Mouse (Mus musculus): ENCODE data around the gene Krt72. TPM values are rescaled to one million over a fixed set of nuclear protein-coding genes. Genes with fewer than 3 reads are reported as not detected.

The Krt72 gene
- not detected for total RNA-seq (2021)
- long read RNA-seq, experiment 1, result 0 reads
- long read RNA-seq, experiment 2, result 0 reads

- intact Hi-C loops (cut with DNase I), result no loop called here
Observed at GRCm38 (mm10) chr15:101786360-101786759, at the start of gene Krt72. TSS of gene Krt72 (minus strand) at chr15:101786460.

DNA sequence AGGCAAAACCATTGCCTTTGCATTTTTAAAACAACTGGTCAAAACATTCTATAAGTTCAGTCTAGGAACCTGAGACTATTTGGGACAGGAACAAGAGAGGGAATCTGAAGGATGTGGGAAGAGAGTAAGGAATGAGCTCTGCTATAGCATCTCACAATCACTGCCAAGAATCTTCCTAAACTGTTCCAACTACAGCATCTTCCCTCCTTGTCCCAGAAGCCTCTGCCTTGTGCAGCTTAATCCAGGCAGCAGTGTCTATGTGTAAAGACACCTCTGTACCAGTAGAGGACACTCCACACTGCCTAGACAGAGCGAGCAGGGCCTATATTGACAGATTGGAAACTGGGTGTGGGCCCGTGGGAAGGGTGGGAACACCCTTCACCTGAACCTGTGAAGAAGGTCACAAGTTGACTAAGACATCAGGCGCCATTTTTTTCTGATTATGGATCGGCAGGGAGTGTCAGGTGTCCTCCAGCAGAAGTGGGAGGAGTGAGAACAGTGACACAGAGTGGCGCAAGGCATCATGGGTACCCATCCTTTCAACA is 48.6 kb upstream of the Krt72 start:
- DNase-seq, result no peak
- intact Hi-C loops (cut with DNase I), result no loop called here

More at GRCm38 (mm10) chr15:101786360-101786759, at the start of gene Krt72:
- no peak for DNase-seq

DNA sequence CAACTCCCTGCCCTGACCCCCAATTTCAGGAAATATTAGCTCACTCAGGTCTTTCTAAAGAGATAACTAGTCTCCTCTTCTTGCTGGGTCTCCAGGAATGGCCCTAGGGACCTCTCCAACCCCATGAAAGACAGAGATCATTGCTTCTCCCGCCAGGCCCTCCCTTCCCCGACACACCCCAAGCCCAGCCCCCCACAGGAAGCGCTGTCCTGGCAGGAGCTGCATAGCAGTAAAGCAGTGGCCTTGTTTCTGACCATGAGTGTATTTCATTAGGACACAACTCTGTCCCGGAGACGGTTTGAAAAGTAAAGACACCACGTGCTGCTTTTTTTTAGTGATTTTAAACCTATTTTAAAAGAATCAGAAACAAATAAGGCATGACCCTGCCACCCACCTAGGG is 46.9 kb upstream of the Krt72 start:
- intact Hi-C loops (cut with DNase I), result no loop called here
- DNase-seq, result no peak

GRCm38 (mm10) chr15:101829441-101829840 is 43.2 kb upstream of the Krt72 start:
- intact Hi-C loops (cut with DNase I), result no loop called here
- DNase-seq, result no peak

- intact Hi-C loops (cut with DNase I), result no loop called here
- no peak for DNase-seq
Observed at GRCm38 (mm10) chr15:101821786-101822185, 35.5 kb upstream of the Krt72 start.

- DNase-seq, result no peak
- intact Hi-C loops (cut with DNase I), result no loop called here
Observed at GRCm38 (mm10) chr15:101817875-101818274, 31.6 kb upstream of the Krt72 start, which contains the start of gene Krt2. TSS of gene Krt2 (minus strand) at chr15:101818169.

GRCm38 (mm10) chr15:101803052-101803822 is 17.0 kb upstream of the Krt72 start:
- DNase-seq, result no peak
- intact Hi-C loops (cut with DNase I), result no loop called here

- DNase-seq, result no peak
- intact Hi-C loops (cut with DNase I), result no loop called here
Observed at GRCm38 (mm10) chr15:101802296-101802835, 16.1 kb upstream of the Krt72 start, which contains the start of gene Krt73. TSS of gene Krt73 (minus strand) at chr15:101802346.

GRCm38 (mm10) chr15:101790867-101791266 is 4.6 kb upstream of the Krt72 start:
- intact Hi-C loops (cut with DNase I), result no loop called here

DNA sequence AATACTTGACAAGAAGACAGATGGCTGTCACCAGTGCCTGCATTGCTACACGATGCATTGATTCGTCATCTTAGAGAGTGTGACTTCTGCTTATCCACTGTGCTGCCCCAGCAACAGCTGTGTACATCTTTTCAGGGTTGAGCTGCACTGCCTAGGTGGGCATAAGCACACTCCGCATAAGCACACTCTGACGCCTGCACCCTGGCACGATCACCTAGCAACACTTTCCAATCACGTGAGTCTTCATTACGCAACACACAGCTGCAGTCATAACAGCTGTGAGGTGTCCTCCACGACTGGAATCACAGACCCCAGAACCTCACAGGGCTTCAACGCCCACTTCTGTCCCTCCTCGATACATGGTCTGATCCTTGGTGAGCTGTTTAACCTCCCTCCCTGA is 12.8 kb downstream of the Krt72 start:
- intact Hi-C loops (cut with DNase I), result loop anchor here (2.0 kb wide), 3 partner anchors 253 to 435 kb away; no protein-coding TSS in a partner anchor
- DNase-seq, result no peak

More at GRCm38 (mm10) chr15:101790867-101791266, 4.6 kb upstream of the Krt72 start:
- no peak for DNase-seq

- DNase-seq, result peak; percentile 83 to 90
- intact Hi-C loops (cut with DNase I), result loop anchor here (1.0 to 2.0 kb wide), 5 partner anchors 201 to 434 kb away; no protein-coding TSS in a partner anchor
Observed at GRCm38 (mm10) chr15:101772711-101773081, 13.6 kb downstream of the Krt72 start.

- intact Hi-C loops (cut with DNase I), result loop anchor here (1.0 to 2.0 kb wide), 5 partner anchors 201 to 433 kb away; no protein-coding TSS in a partner anchor
- DNase-seq, result peak; percentile 8 to 26
Observed at GRCm38 (mm10) chr15:101772080-101772710, 14.1 kb downstream of the Krt72 start.

DNA sequence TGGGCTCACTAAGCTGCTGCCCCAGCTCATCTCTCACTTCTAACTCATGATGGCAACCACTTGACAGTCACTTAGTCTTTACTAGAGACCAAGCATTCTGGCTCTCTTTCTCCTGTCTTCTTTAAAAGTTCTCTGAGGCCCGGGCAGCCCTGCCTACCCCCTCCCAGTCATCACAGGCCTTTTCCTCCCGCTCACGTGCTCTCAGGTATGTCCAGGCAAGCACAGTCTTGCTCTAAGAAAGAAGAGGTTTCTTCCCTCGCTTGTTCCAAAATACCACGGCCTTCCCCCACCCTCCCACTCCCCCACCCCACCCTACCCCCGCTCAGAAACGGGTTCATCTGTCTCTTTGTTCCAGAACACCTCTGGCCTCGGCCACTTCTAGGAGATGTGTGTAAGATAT is 16.0 kb downstream of the Krt72 start:
- no peak for DNase-seq
- intact Hi-C loops (cut with DNase I), result no loop called here

DNA sequence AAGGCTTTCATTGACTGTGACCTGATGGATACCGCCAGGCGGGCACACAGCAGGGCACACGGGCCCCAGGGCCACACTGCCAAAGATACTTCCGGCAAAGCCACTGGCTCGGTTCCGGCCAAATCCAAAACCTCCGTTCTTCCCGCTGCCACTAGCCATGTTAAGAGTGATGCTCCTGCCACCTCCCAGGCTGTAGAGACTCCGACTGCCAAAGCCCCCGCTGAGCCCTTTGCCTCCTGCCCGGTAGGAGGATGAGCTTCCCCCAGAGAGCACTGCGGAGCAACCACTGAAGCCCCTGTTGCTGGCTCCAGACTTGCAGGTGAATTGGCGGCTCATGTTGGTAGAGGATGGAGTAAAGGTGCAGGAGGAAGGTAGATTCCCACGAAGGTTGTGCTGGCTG is 43.5 kb downstream of the Krt72 start, which contains the start of gene Krt71:
Gene Krt71, minus strand, starts transcription at position 399 of the 400 bp plus-strand sequence.
- intact Hi-C loops (cut with DNase I), result no loop called here
- no peak for DNase-seq

GRCm38 (mm10) chr15:101737786-101738185 is 48.5 kb downstream of the Krt72 start:
- no peak for DNase-seq
- intact Hi-C loops (cut with DNase I), result no loop called here

DNA sequence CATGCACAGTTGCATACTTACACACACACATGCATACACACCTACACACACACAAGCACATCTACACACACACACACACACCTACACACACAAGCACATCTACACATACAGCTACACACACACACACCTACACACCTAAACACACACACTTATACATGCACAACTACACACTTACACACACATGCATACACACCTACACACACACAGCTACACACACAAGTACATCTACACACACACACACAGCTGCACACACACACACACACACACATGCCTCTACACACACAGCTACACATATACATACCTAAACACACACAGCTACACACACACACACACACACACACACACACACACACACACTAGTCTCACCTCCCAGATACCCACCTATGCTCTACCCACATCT is 55.6 kb downstream of the Krt72 start:
- no peak for DNase-seq
- intact Hi-C loops (cut with DNase I), result no loop called here

Other genes starting within 250 kb of the Krt72 start
- gene Krt82, start 235.8 kb downstream of the Krt72 start, total RNA-seq (2021), result not detected
- under 1 TPM in 1 of 2 experiments, not detected in 1; 0.14 TPM for gene Krt90, start 223.5 kb downstream of the Krt72 start, total RNA-seq (2021)
- gene Krt75, start 212.6 kb downstream of the Krt72 start, total RNA-seq (2021), result not detected
- not detected for gene Gm5414, start 158.3 kb downstream of the Krt72 start, total RNA-seq (2021)
- gene Gm5478, start 139.1 kb downstream of the Krt72 start, total RNA-seq (2021), result not detected
- gene Krt6b, start 106.2 kb downstream of the Krt72 start, total RNA-seq (2021), result under 1 TPM in 1 of 2 experiments, not detected in 1; 0.22 TPM
- not detected for gene Krt6a, start 92.2 kb downstream of the Krt72 start, total RNA-seq (2021)
- gene Krt5, start 73.6 kb downstream of the Krt72 start, total RNA-seq (2021), result 1 to 10 TPM in 1 of 2 experiments, under 1 TPM in 1; 0.33 to 2.1 TPM
- not detected for gene Krt71, start 43.4 kb downstream of the Krt72 start, total RNA-seq (2021)
- gene Krt73, start 15.9 kb upstream of the Krt72 start, total RNA-seq (2021), result not detected
- not detected for gene Krt2, start 31.7 kb upstream of the Krt72 start, total RNA-seq (2021)
- gene Krt1, start 64.3 kb upstream of the Krt72 start, total RNA-seq (2021), result under 1 TPM in 1 of 2 experiments, not detected in 1; 0.07 TPM
- gene Krt77, start 83.2 kb upstream of the Krt72 start, total RNA-seq (2021), result not detected
- not detected for gene Krt76, start 106.5 kb upstream of the Krt72 start, total RNA-seq (2021)
- not detected for gene Krt4, start 138.3 kb upstream of the Krt72 start, total RNA-seq (2021)
- under 1 TPM; 0.26 to 0.34 TPM for gene Krt79, start 153.9 kb upstream of the Krt72 start, total RNA-seq (2021)
- not detected for gene Krt78, start 167.8 kb upstream of the Krt72 start, total RNA-seq (2021)
- 1 to 10 TPM; 4.2 to 7.0 TPM for gene Krt8, start 218.0 kb upstream of the Krt72 start, total RNA-seq (2021)
- 10 to 100 TPM in 1 of 2 experiments, 1 to 10 TPM in 1; 4.9 to 10.4 TPM for gene Krt18, start 241.7 kb upstream of the Krt72 start, total RNA-seq (2021)